Mouse (Mus musculus): ENCODE data around the gene AU022252. TPM values are rescaled to one million over a fixed set of nuclear protein-coding genes. Genes with fewer than 3 reads are reported as not detected.

AU022252 gene
- polyA plus RNA-seq, 1 experiment: 10.0 TPM

GRCm38 (mm10) chr4:119266606-119267005 lies 34.1 kb upstream of the AU022252 start:
- no peaks in the 10 kb centered on the region for H3K79me3 ChIP-seq (ENCODE audit: low read depth)
- peaks cover 15% of the 10 kb centered on the region for H3K36me3 ChIP-seq (ENCODE audit: control insufficient read depth, insufficient read depth)
- no peaks in the 10 kb centered on the region for H3K27me3 ChIP-seq (ENCODE audit: control insufficient read depth, insufficient read depth, insufficient read length)
- H3ac ChIP-seq (ENCODE audit: control insufficient read depth, insufficient read length, low read depth): no peak overlapping the region
- no peaks in the 10 kb centered on the region for H3K79me2 ChIP-seq (ENCODE audit: control insufficient read depth, insufficient read depth)
- no peak for TF ChIP-seq CTCF (IDR thresholded peaks at IDR 0.05; ENCODE audit: control insufficient read depth, insufficient read depth, insufficient read length)
- no peak for TF ChIP-seq USF1 (IDR thresholded peaks at IDR 0.05; ENCODE audit: low read depth)
- TF ChIP-seq MYOG (IDR thresholded peaks at IDR 0.05; ENCODE audit: control insufficient read depth, extremely low read depth, insufficient read length): no peak
- TF ChIP-seq MYOD1 (IDR thresholded peaks at IDR 0.05; ENCODE audit: control insufficient read depth, insufficient read length, low read depth): no peak
- TF ChIP-seq CEBPB (IDR thresholded peaks at IDR 0.05; ENCODE audit: low read depth): no peak
- no peak for TF ChIP-seq MAX (IDR thresholded peaks at IDR 0.05)
- H3K4me3 ChIP-seq (ENCODE audit: insufficient read depth, poor library complexity, severe bottlenecking): no peak overlapping the region

DNA sequence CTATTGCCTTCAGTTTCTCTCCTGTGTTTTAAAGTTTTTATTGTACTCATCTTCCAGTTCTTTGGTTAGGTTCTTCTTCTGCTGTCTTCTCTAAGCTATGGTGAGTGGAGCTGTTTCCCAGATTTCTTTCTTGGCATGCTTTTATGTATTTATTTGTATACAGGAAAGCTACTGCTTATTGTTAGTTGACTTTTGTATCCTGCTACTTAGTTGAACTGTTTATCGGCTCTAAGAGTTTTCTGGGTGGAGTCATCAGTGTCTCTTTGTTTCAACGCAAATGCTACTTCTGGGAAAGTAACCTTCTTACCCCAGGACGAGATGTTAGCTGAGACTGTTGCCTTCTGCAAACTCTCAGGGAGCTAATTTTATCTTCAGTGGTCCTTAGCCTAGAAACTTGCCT lies 30.9 kb upstream of the AU022252 start:
- TF ChIP-seq USF1 (IDR thresholded peaks at IDR 0.05; ENCODE audit: low read depth) (no peak), MYOG (IDR thresholded peaks at IDR 0.05; ENCODE audit: control insufficient read depth, extremely low read depth, insufficient read length) (no peak), MYOD1 (IDR thresholded peaks at IDR 0.05; ENCODE audit: control insufficient read depth, insufficient read length, low read depth) (no peak), FOSL1 (IDR thresholded peaks at IDR 0.05; ENCODE audit: insufficient read depth, low read length, poor library complexity, severe bottlenecking) (no peak), CTCF (IDR thresholded peaks at IDR 0.05; ENCODE audit: control insufficient read depth, insufficient read depth, insufficient read length) (no peak), MAX (IDR thresholded peaks at IDR 0.05) (no peak), CEBPB (IDR thresholded peaks at IDR 0.05; ENCODE audit: low read depth) (no peak)
- Histone ChIP-seq H3K4me3 (ENCODE audit: insufficient read depth, poor library complexity, severe bottlenecking) (no peak overlapping the region), H3K79me2 (ENCODE audit: control insufficient read depth, insufficient read depth) (no peaks in the 10 kb centered on the region), H3K79me3 (ENCODE audit: low read depth) (no peaks in the 10 kb centered on the region), H3K36me3 (ENCODE audit: control insufficient read depth, insufficient read depth) (no peaks in the 10 kb centered on the region), H3ac (ENCODE audit: control insufficient read depth, insufficient read length, low read depth) (no peak overlapping the region), H3K27me3 (ENCODE audit: control insufficient read depth, insufficient read depth, insufficient read length) (no peaks in the 10 kb centered on the region)

DNA sequence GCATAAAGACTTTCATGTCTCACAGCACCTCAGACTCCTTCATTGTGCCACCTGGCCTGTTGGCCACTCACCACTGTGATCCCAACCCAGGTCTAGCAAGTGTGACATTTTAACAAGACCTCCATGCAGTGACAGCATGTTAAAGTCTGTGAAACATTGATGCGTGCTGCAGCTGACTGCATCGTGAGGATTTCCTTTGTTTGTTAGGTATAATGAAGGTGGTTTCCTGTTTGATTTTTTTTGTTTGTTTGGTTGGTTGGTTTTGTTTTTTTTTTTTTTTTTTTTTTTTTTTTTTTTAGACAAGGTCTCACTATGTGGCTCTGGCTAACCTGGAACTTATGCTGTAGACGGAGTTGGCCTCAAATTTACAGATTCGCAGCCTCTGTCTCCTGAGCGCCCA lies 30.0 kb upstream of the AU022252 start:
- no peak overlapping the region for H3ac ChIP-seq (ENCODE audit: control insufficient read depth, insufficient read length, low read depth)
- H3K79me3 ChIP-seq (ENCODE audit: low read depth): no peaks in the 10 kb centered on the region
- H3K79me2 ChIP-seq (ENCODE audit: control insufficient read depth, insufficient read depth): no peaks in the 10 kb centered on the region
- H3K36me3 ChIP-seq (ENCODE audit: control insufficient read depth, insufficient read depth): no peaks in the 10 kb centered on the region
- no peaks in the 10 kb centered on the region for H3K27me3 ChIP-seq (ENCODE audit: control insufficient read depth, insufficient read depth, insufficient read length)
- H3K4me3 ChIP-seq (ENCODE audit: insufficient read depth, poor library complexity, severe bottlenecking): no peak overlapping the region
- TF ChIP-seq CEBPB (IDR thresholded peaks at IDR 0.05; ENCODE audit: low read depth) (no peak), CTCF (IDR thresholded peaks at IDR 0.05; ENCODE audit: control insufficient read depth, insufficient read depth, insufficient read length) (no peak), FOSL1 (IDR thresholded peaks at IDR 0.05; ENCODE audit: insufficient read depth, low read length, poor library complexity, severe bottlenecking) (no peak), MYOG (IDR thresholded peaks at IDR 0.05; ENCODE audit: control insufficient read depth, extremely low read depth, insufficient read length) (no peak)

DNA sequence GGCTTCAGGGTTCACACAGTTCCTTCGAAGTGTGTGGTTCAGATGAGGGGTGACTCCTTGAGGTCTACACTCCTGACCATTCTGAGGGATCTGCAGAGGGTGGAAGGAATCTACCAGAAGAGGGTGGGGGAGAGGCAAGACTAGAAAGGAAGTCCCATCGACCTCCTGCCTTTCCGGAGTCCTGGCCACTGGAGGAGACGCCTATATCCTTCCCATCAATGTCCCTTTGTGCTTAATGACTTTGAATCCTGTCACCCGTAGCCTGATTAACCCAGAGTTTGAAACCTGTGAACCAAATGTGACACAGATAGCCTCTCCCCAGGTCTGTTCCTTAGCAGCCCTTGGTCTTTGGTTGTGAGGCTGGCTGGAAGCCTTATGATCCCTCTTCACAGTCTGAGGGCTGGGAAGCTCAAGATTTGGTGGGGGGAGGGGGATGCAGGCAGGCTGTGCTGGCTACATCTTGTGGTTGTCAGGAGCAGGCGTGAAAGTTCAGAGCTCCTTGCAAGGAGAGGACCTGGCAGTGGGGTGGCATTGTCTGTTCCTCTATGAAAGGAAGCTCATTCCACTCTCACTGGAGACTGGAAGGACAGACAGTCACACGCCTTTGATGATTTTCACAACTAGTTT lies 28.7 kb upstream of the AU022252 start:
- no peak overlapping the region for H3ac ChIP-seq (ENCODE audit: control insufficient read depth, insufficient read length, low read depth)
- no peaks in the 10 kb centered on the region for H3K79me2 ChIP-seq (ENCODE audit: control insufficient read depth, insufficient read depth)
- H3K36me3 ChIP-seq (ENCODE audit: control insufficient read depth, insufficient read depth): no peaks in the 10 kb centered on the region
- no peaks in the 10 kb centered on the region for H3K27me3 ChIP-seq (ENCODE audit: control insufficient read depth, insufficient read depth, insufficient read length)
- no peak for TF ChIP-seq USF1 (IDR thresholded peaks at IDR 0.05; ENCODE audit: low read depth)
- no peak for TF ChIP-seq CTCF (IDR thresholded peaks at IDR 0.05; ENCODE audit: control insufficient read depth, insufficient read depth, insufficient read length)
- no peak for TF ChIP-seq FOSL1 (IDR thresholded peaks at IDR 0.05; ENCODE audit: insufficient read depth, low read length, poor library complexity, severe bottlenecking)
- no peak for TF ChIP-seq MAX (IDR thresholded peaks at IDR 0.05)
- no peak for TF ChIP-seq MYOD1 (IDR thresholded peaks at IDR 0.05; ENCODE audit: control insufficient read depth, insufficient read length, low read depth)
- TF ChIP-seq MYOG (IDR thresholded peaks at IDR 0.05; ENCODE audit: control insufficient read depth, extremely low read depth, insufficient read length): no peak
- no peak overlapping the region for H3K4me3 ChIP-seq (ENCODE audit: insufficient read depth, poor library complexity, severe bottlenecking)
- no peaks in the 10 kb centered on the region for H3K79me3 ChIP-seq (ENCODE audit: low read depth)

- H3K36me3 ChIP-seq (ENCODE audit: control insufficient read depth, insufficient read depth): no peaks in the 10 kb centered on the region
- no peaks in the 10 kb centered on the region for H3K79me3 ChIP-seq (ENCODE audit: low read depth)
- no peaks in the 10 kb centered on the region for H3K27me3 ChIP-seq (ENCODE audit: control insufficient read depth, insufficient read depth, insufficient read length)
- no peak overlapping the region for H3ac ChIP-seq (ENCODE audit: control insufficient read depth, insufficient read length, low read depth)
- H3K79me2 ChIP-seq (ENCODE audit: control insufficient read depth, insufficient read depth): no peaks in the 10 kb centered on the region
- no peak overlapping the region for H3K4me3 ChIP-seq (ENCODE audit: insufficient read depth, poor library complexity, severe bottlenecking)
- TF ChIP-seq USF1 (IDR thresholded peaks at IDR 0.05; ENCODE audit: low read depth) (no peak), FOSL1 (IDR thresholded peaks at IDR 0.05; ENCODE audit: insufficient read depth, low read length, poor library complexity, severe bottlenecking) (no peak), MYOG (IDR thresholded peaks at IDR 0.05; ENCODE audit: control insufficient read depth, extremely low read depth, insufficient read length) (no peak), MAX (IDR thresholded peaks at IDR 0.05) (no peak), CTCF (IDR thresholded peaks at IDR 0.05; ENCODE audit: control insufficient read depth, insufficient read depth, insufficient read length) (no peak), MYOD1 (IDR thresholded peaks at IDR 0.05; ENCODE audit: control insufficient read depth, insufficient read length, low read depth) (no peak), CEBPB (IDR thresholded peaks at IDR 0.05; ENCODE audit: low read depth) (no peak)
These were observed 27.1 kb upstream of the AU022252 start for GRCm38 (mm10) chr4:119259344-119260254.

All from C2C12 (cell line).